Mouse (Mus musculus) ES-E14 (cell line): ENCODE data around the gene Gm10229.

Experiments
- CHD2 ChIP-seq: IDR thresholded peaks from 2 replicates; pipeline ENCODE4 v1.6.1; 2014; ENCODE audit warnings: mild to moderate bottlenecking, low read depth, low read length, inconsistent platforms
- HCFC1 ChIP-seq: IDR thresholded peaks from 2 replicates; pipeline ENCODE4 v1.6.1; 2012; ENCODE audit warnings: low read length, inconsistent platforms, borderline replicate concordance; ENCODE audit not compliant: insufficient read depth
- MAFK ChIP-seq: IDR thresholded peaks from 2 replicates; pipeline ENCODE4 v1.6.1; 2014; ENCODE audit warnings: mild to moderate bottlenecking, low read depth, low read length, inconsistent platforms; ENCODE audit not compliant: insufficient read depth
- ZC3H11A ChIP-seq: IDR thresholded peaks from 2 replicates; pipeline ENCODE4 v1.6.1; 2012; ENCODE audit warnings: low read depth, mild to moderate bottlenecking, inconsistent platforms, low read length, borderline replicate concordance

- no peak for TF ChIP-seq ZC3H11A
- TF ChIP-seq CHD2: no peak
- TF ChIP-seq MAFK: no peak
- no peak for TF ChIP-seq HCFC1
These were observed 4.4 kb upstream of the Gm10229 start, which contains the start of gene Krtap22-2 for GRCm38 (mm10) chr16:89010659-89011058.
